Mouse (Mus musculus): ENCODE measurements around the gene Col23a1. TPM values are rescaled to one million over a fixed set of nuclear protein-coding genes. Genes with fewer than 3 reads are reported as not detected.

Col23a1 gene
- polyA plus RNA-seq, 1 experiment from 2014 or later: 5.2 TPM

DNA sequence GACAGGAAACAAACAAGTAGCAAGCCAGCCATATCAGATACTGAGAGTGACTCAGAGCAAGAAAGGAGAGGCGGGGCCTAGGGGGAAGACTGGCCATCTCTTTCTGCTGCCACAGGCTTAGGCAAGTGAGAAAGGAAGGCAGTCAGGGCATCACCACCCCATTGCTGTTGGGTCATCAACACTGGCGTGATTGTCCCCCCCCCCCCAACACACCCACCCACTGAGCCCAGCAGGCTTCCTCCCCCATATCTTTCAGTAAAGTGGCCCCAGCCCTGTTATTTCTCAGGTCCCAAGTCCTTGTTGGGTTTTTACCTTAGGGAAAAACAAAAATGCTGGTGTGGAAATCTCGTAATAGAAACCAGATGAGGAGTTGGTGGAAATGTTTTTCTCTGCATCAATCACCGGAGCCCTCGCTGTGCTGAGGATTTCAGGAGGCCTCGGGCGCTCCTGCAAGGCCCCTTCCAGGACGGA lies 195.4 kb downstream of the Col23a1 start:
- no peaks in the 10 kb centered on the region for H3K36me3 ChIP-seq (ENCODE audit: control insufficient read depth, insufficient read depth, low read length)
- H3K9me3 ChIP-seq (ENCODE audit: control insufficient read depth, low read length): no peaks in the 10 kb centered on the region
- 79% methylated on average over 8 of the region's 8 CpGs for WGBS
- no peak for ATAC-seq (ENCODE audit: low read depth)
- no peaks in the 10 kb centered on the region; the same call in 1 of the 2 replicates for H3K4me1 ChIP-seq (ENCODE audit: control insufficient read depth, insufficient read depth, low read length)
- no peak overlapping the region for H3K27ac ChIP-seq (ENCODE audit: low read depth, low read length)
- no peaks in the 10 kb centered on the region for H3K27me3 ChIP-seq (ENCODE audit: control insufficient read depth, insufficient read depth, low read length)
- H3K4me3 ChIP-seq (ENCODE audit: low read depth, low read length): no peak overlapping the region
- no peak overlapping the region for H3K4me2 ChIP-seq (ENCODE audit: low read depth, low read length)
- H3K9ac ChIP-seq (replicated peaks; ENCODE audit: low read depth, low read length): no peak overlapping the region

DNA sequence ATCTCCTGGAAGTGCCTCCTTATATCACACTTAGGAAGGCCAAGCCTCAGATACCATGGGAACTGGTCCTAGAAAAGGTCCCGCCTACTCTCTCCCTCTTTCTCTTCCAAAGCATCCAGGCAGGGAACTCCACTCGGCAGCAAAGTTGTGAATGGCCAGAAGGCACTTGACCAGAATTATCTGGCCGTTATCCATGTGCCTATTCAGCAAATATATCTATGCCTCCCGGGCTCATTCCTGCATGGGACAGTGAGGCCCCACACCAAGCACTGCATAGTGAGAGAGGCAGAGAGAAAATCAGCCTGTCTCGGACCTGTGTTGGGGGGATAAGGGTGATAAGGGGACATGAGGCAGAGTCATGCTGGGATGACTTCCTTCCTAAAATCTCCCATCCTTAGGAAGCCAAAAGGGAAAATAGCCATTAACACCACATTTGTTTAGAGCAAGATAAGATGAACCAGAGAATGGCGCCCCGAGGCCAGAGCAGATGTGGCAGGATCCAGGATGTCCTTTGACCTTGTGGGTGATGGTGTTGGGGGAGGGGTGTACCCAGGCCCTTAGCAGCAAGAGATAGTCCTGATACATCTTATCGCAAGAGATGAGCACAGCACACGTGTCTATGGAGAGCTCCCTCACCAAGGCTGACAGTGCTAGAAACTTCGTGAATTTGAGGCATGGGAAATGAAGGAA lies 196.2 kb downstream of the Col23a1 start:
- Histone ChIP-seq H3K27ac (ENCODE audit: low read depth, low read length) (no peak overlapping the region), H3K27me3 (ENCODE audit: control insufficient read depth, insufficient read depth, low read length) (no peaks in the 10 kb centered on the region), H3K9me3 (ENCODE audit: control insufficient read depth, low read length) (no peaks in the 10 kb centered on the region), H3K36me3 (ENCODE audit: control insufficient read depth, insufficient read depth, low read length) (no peaks in the 10 kb centered on the region), H3K4me3 (ENCODE audit: low read depth, low read length) (no peak overlapping the region), H3K4me1 (ENCODE audit: control insufficient read depth, insufficient read depth, low read length) (no peaks in the 10 kb centered on the region; the same call in 1 of the 2 replicates), H3K9ac (replicated peaks; ENCODE audit: low read depth, low read length) (no peak overlapping the region), H3K4me2 (ENCODE audit: low read depth, low read length) (no peak overlapping the region)
- no peak for ATAC-seq (ENCODE audit: low read depth)
- 73% methylated on average over 10 of the region's 10 CpGs for WGBS

DNA sequence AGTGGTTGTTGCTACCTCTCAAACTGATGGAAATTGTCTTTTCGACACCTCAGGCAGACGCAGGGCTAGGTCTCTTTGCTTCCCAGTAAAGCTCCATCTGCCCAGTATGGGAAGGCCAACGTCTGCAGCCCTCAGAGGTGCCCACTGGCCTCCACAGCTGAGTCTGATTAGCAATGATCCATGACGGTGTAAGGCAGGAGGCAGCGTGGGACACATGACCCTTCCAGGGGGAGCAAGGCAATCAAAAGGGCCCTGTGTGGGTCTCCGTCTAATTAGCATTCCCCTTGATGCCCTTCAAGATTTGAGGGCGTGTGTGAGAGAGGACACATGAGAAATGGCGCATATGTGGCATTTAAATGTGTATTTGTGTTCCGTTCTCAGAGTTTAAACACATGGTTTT lies 199.1 kb downstream of the Col23a1 start:
- no peak overlapping the region for H3K9ac ChIP-seq (replicated peaks; ENCODE audit: low read depth, low read length)

DNA sequence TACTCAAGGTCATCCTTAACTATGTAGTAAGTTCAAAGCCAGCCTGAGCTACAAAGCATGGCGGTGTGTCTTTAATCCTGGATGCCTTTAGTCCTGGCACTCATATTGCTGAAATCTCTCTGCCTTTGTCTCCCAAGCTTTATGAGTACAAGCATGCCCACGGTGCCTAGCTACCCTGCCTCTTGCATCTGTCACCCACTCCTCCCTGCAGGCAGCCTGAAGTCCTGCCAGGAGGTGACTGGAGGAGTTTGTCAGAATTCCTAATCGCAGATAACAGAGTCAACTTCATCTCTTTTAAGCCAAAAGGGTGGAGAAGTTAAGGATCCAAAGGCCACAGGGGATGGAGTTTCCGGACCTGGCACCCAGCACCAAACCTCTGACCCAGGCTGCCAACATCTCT lies 203.7 kb downstream of the Col23a1 start:
- H3K4me1 ChIP-seq (ENCODE audit: control insufficient read depth, insufficient read depth, low read length): no peaks in the 10 kb centered on the region
- no peaks in the 10 kb centered on the region for H3K27me3 ChIP-seq (ENCODE audit: control insufficient read depth, insufficient read depth, low read length)
- no peaks in the 10 kb centered on the region for H3K9me3 ChIP-seq (ENCODE audit: control insufficient read depth, low read length)
- no peak for ATAC-seq (ENCODE audit: low read depth)
- H3K27ac ChIP-seq (ENCODE audit: low read depth, low read length): no peak overlapping the region
- no peak overlapping the region for H3K4me2 ChIP-seq (ENCODE audit: low read depth, low read length)
- H3K4me3 ChIP-seq (ENCODE audit: low read depth, low read length): no peak overlapping the region
- 88% methylated on average over 4 of the region's 4 CpGs for WGBS
- H3K36me3 ChIP-seq (ENCODE audit: control insufficient read depth, insufficient read depth, low read length): no peaks in the 10 kb centered on the region
- H3K9ac ChIP-seq (replicated peaks; ENCODE audit: low read depth, low read length): no peak overlapping the region

More for the DNA sequence above, 199.1 kb downstream of the Col23a1 start:
- Histone ChIP-seq H3K36me3 (ENCODE audit: control insufficient read depth, insufficient read depth, low read length) (no peaks in the 10 kb centered on the region), H3K27ac (ENCODE audit: low read depth, low read length) (no peak overlapping the region), H3K9me3 (ENCODE audit: control insufficient read depth, low read length) (no peaks in the 10 kb centered on the region), H3K4me1 (ENCODE audit: control insufficient read depth, insufficient read depth, low read length) (no peaks in the 10 kb centered on the region), H3K4me2 (ENCODE audit: low read depth, low read length) (no peak overlapping the region), H3K4me3 (ENCODE audit: low read depth, low read length) (no peak overlapping the region), H3K27me3 (ENCODE audit: control insufficient read depth, insufficient read depth, low read length) (no peaks in the 10 kb centered on the region)
- ATAC-seq (ENCODE audit: low read depth): no peak
- 40% methylated on average over 9 of the region's 9 CpGs for WGBS

DNA sequence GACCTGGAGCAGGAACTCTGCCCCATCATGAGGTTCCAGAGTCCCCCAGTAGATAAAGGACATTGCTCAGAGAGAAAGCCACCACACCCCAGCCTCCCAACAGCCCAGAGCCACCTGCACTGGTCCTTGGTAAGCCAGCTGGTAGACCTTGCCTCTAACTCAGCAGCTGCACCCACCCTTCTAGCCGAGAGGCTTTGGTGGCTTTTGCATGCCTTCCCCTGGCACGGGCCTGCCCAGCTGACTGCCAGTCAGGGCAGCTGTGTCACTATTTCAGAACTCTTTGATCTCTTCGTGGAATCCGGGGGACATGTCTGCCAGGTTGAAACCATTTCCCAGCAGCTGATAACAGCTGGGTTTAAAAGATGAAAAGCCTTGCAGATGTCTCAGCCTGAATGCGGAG lies 204.5 kb downstream of the Col23a1 start:
- WGBS: 43% methylated on average over 5 of the region's 5 CpGs
- no peaks in the 10 kb centered on the region for H3K36me3 ChIP-seq (ENCODE audit: control insufficient read depth, insufficient read depth, low read length)
- H3K4me3 ChIP-seq (ENCODE audit: low read depth, low read length): no peak overlapping the region
- no peak overlapping the region for H3K27ac ChIP-seq (ENCODE audit: low read depth, low read length)
- H3K4me1 ChIP-seq (ENCODE audit: control insufficient read depth, insufficient read depth, low read length): no peaks in the 10 kb centered on the region
- ATAC-seq (ENCODE audit: low read depth): no peak
- H3K27me3 ChIP-seq (ENCODE audit: control insufficient read depth, insufficient read depth, low read length): no peaks in the 10 kb centered on the region
- H3K9ac ChIP-seq (replicated peaks; ENCODE audit: low read depth, low read length): no peak overlapping the region
- H3K4me2 ChIP-seq (ENCODE audit: low read depth, low read length): no peak overlapping the region
- no peaks in the 10 kb centered on the region for H3K9me3 ChIP-seq (ENCODE audit: control insufficient read depth, low read length)

DNA sequence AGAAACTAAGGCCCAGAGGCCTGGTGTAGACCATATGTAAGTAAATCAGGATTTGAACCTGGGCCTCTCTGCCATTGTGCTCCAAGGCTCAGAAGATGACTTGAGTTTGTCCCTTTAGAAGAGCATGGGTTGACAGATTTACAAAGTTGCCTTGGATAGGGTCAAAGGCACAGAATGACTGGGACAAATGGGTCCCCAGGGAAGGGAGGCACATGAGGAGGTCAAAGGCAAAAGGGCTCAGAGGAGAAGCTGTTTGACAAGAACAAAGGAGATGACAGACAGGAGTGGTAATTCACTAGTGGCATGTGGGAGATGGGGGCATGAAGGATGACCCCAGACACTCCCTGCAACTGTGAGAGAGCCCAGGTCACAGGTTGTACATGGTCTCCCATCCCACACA lies 210.1 kb downstream of the Col23a1 start:
- ATAC-seq (ENCODE audit: low read depth): no peak
- H3K36me3 ChIP-seq (ENCODE audit: control insufficient read depth, insufficient read depth, low read length): no peaks in the 10 kb centered on the region
- no peak overlapping the region for H3K9ac ChIP-seq (replicated peaks; ENCODE audit: low read depth, low read length)
- H3K27me3 ChIP-seq (ENCODE audit: control insufficient read depth, insufficient read depth, low read length): no peaks in the 10 kb centered on the region
- no peaks in the 10 kb centered on the region for H3K9me3 ChIP-seq (ENCODE audit: control insufficient read depth, low read length)
- H3K4me3 ChIP-seq (ENCODE audit: low read depth, low read length): no peak overlapping the region
- H3K4me2 ChIP-seq (ENCODE audit: low read depth, low read length): no peak overlapping the region
- H3K4me1 ChIP-seq (ENCODE audit: control insufficient read depth, insufficient read depth, low read length): no peaks in the 10 kb centered on the region
- no peak overlapping the region for H3K27ac ChIP-seq (ENCODE audit: low read depth, low read length)

DNA sequence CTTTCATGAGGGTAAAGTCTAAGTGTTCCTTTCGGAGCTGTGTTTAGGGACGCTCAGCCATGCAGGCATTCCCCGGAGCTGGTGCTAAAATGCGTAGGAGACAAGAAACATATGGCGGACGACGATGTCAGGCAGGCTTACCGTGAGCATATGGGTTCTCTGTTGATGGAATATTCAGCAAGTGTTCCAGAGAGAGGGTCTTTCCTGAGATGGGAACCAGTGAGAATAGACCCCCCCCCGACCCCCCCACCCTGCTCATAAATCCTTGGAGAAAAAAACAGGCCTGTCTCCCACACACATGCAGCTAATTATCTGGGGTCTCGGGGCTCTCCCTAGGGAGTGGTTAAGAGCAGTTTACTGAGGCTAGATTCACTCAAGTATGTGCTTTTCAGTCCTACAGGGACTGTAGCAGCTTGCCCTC lies 212.7 kb downstream of the Col23a1 start:
- H3K9me3 ChIP-seq (ENCODE audit: control insufficient read depth, low read length): no peaks in the 10 kb centered on the region
- H3K27me3 ChIP-seq (ENCODE audit: control insufficient read depth, insufficient read depth, low read length): no peaks in the 10 kb centered on the region
- no peaks in the 10 kb centered on the region for H3K4me1 ChIP-seq (ENCODE audit: control insufficient read depth, insufficient read depth, low read length)
- no peaks in the 10 kb centered on the region for H3K36me3 ChIP-seq (ENCODE audit: control insufficient read depth, insufficient read depth, low read length)
- no peak for ATAC-seq (ENCODE audit: low read depth)
- H3K4me2 ChIP-seq (ENCODE audit: low read depth, low read length): no peak overlapping the region
- H3K27ac ChIP-seq (ENCODE audit: low read depth, low read length): no peak overlapping the region
- no peak overlapping the region for H3K9ac ChIP-seq (replicated peaks; ENCODE audit: low read depth, low read length)
- 40% methylated on average over 10 of the region's 10 CpGs for WGBS
- H3K4me3 ChIP-seq (ENCODE audit: low read depth, low read length): no peak overlapping the region

DNA sequence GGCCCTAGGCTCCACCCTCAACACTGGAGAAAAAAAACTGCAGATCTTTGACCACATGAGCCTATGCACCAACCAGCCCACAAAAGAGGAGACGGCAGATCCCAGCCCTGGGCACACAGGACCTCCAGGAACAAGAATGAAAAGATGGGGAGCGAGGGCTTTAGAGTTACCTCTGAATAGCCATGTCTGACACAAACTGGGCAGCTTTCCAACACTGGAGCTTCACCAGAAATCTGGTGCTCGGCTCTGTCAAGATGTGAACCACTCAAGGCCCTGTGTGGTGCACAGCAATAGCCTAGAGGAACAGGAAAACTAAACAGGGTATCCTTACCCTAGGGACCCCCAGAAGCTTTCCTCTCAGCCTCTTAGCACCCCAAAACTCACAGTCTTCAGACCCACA lies 215.2 kb downstream of the Col23a1 start:
- no peak for ATAC-seq (ENCODE audit: low read depth)
- no peak overlapping the region for H3K4me2 ChIP-seq (ENCODE audit: low read depth, low read length)
- no peaks in the 10 kb centered on the region for H3K36me3 ChIP-seq (ENCODE audit: control insufficient read depth, insufficient read depth, low read length)
- H3K27ac ChIP-seq (ENCODE audit: low read depth, low read length): no peak overlapping the region
- 35% methylated on average over 3 of the region's 3 CpGs for WGBS
- no peaks in the 10 kb centered on the region for H3K4me1 ChIP-seq (ENCODE audit: control insufficient read depth, insufficient read depth, low read length)
- H3K9ac ChIP-seq (replicated peaks; ENCODE audit: low read depth, low read length): no peak overlapping the region
- no peaks in the 10 kb centered on the region for H3K9me3 ChIP-seq (ENCODE audit: control insufficient read depth, low read length)
- no peaks in the 10 kb centered on the region for H3K27me3 ChIP-seq (ENCODE audit: control insufficient read depth, insufficient read depth, low read length)
- no peak overlapping the region for H3K4me3 ChIP-seq (ENCODE audit: low read depth, low read length)

DNA sequence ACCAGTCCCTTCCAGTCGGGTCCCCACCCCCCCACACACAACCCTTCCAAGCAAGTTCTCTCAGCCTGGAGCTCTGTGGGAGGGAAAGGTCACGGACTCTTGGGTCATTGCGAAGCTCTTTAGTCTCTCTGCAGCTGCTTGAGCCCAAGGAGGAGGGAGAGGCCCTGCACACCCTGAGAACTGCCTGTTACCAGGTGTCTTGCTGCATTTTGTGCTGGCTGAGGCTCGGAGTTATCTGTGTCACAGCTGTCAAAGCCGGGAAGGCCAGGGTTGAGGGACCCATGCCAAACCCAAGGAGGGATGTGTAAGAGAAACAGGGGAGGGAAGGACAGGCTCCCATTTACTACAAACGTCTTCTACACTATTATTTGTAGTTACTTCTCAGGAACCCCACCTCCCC lies 218.3 kb downstream of the Col23a1 start:
- H3K4me1 ChIP-seq (ENCODE audit: control insufficient read depth, insufficient read depth, low read length): no peaks in the 10 kb centered on the region
- no peak overlapping the region for H3K9ac ChIP-seq (replicated peaks; ENCODE audit: low read depth, low read length)
- H3K36me3 ChIP-seq (ENCODE audit: control insufficient read depth, insufficient read depth, low read length): no peaks in the 10 kb centered on the region
- H3K27me3 ChIP-seq (ENCODE audit: control insufficient read depth, insufficient read depth, low read length): no peaks in the 10 kb centered on the region
- no peaks in the 10 kb centered on the region for H3K9me3 ChIP-seq (ENCODE audit: control insufficient read depth, low read length)
- WGBS: 52% methylated on average over 6 of the region's 6 CpGs
- H3K4me2 ChIP-seq (ENCODE audit: low read depth, low read length): no peak overlapping the region
- no peak overlapping the region for H3K27ac ChIP-seq (ENCODE audit: low read depth, low read length)
- no peak overlapping the region for H3K4me3 ChIP-seq (ENCODE audit: low read depth, low read length)
- no peak for ATAC-seq (ENCODE audit: low read depth)

Measured in neural tube, embryonic 14.5 days (tissue).